Mouse (Mus musculus): ENCODE measurements around the gene Hist1h2bk.
"Not testable (repeated sequence)": the region's sequence is repeated elsewhere in the genome, so short reads cannot be mapped to it uniquely, and the experiment has no call there.

Gene Hist1h2bk

GRCm38 (mm10) chr13:22041142-22041536, 5.5 kb downstream of the Hist1h2bk start, which contains the start of gene Hist1h4i:
Gene Hist1h4i, minus strand, starts transcription at chr13:22041362.
- DNase-seq, result peak; percentile 95

DNA sequence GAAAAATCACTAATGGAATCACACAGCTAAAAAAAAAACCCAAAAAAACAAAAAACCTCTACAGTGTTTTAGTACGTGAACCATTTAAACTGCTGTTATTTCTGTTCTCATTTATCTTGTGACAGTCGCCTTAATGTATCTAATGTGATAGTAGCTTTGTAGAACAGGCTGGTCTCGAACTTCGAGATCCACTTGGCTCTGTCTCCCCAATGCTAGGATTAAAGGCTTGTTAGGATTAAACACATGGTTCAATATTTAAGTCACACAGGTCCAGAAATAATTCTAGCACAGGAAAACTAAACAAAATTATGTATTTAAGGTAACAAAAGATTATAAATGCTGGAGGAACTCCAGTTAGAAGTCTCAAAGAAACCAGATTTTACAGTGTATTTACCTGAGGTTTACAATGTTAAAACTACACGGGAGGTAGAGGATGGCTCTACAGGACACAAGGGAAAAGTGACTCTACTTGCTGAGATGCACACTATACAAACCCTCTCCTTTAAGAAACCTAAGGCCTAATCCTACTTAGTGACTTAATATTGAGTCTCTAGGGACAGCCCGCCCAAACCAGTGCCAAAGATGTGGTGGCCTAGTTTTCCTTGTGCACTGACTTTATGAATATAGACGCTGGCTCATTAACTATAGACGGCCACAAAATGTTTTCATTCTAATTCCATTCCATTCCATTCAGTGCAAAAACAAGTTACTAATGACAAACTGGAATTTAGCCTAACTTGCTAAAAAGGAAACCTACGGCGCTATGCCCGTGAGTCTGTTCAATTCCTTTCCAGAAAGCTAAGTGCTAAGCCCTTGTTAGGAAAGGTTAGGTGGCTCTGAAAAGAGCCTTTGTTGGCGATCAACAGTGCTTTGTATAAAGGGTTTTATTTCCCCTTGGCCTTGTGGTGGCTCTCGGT, 6.2 kb downstream of the Hist1h2bk start:
- no peak for DNase-seq

GRCm38 (mm10) chr13:22042568-22043502, 7.2 kb downstream of the Hist1h2bk start, which contains the start of the genes Hist1h2ag and Hist1h2bj:
Gene Hist1h2ag, minus strand, starts transcription at chr13:22042944.
Gene Hist1h2bj, plus strand, starts transcription at chr13:22043214.
- DNase-seq, result peak; percentile 95

DNA sequence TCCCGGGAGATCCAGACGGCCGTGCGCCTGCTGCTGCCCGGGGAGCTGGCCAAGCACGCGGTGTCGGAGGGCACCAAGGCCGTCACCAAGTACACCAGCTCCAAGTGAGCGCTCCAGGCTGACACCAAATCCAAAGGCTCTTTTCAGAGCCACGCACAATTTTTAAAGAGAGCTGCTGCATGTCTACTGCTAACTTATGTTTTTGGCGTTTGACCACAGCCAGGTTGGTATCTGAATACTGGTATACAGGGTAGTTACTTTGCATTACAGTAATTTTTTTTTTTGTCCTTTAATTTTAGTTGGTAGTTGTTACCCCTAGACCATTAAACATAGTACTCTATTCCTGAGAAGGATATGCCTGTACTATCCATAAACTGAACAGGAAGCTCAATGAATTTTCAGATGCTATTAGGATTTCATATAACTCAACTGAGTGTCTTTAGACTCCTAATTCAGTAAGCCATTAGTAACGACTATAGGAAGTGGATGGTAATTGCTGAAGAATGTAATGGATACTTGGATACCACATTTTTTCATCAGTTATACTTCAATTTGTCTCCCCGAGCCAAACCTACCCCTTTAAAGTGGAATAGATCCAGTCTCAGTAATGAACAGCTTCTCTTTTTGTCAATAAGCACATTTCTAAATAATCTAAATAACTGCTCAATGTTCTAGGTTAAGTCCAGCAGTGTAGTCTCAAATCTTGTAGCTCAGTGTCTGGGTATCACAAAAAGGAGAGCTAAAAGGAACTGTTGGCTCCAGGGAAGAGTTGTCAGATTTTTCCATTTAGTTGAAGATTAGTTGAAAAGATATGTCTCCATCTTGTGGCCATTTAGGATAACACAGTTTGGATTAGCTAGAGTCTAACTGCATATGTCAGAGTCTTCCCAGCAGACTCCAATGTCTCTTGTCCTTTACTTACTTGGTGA, 8.1 kb downstream of the Hist1h2bk start:
- peak; percentile 28 for DNase-seq

DNA sequence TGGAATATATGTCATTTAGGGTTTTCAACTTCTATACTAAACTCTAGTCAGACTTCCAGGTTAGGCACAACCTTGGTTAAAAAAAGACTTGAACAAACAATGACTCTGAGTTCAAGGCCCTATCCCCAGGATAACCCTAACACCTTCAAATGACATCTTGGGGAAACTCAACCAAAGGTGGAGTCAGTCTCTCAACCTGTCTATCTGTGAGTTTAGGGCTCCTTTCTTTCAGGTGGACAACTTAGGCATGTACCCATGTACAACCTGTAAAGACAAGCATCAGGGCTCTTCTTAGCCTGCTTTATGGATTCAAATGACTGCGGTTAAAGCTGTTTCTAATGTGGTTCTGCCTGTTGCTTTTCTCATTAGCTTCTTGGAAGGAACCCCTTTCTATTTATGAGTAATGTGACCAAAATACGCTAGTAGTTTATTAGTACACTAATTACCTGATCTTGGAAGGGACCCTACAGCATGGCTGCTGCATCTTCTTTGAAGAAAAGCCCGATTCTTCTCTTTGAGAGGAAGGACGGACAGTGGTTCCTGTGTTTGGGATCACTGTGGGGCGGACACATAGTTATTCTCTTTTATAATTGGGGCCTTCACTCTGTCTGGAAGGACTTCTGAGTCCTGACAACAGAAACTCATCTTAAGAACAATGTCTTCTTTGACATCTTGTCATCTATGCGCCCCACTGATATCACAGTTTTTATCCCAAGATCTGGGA, 8.9 kb downstream of the Hist1h2bk start:
- no peak for DNase-seq

GRCm38 (mm10) chr13:22045311-22045710, 9.6 kb downstream of the Hist1h2bk start:
- no peak for DNase-seq

DNA sequence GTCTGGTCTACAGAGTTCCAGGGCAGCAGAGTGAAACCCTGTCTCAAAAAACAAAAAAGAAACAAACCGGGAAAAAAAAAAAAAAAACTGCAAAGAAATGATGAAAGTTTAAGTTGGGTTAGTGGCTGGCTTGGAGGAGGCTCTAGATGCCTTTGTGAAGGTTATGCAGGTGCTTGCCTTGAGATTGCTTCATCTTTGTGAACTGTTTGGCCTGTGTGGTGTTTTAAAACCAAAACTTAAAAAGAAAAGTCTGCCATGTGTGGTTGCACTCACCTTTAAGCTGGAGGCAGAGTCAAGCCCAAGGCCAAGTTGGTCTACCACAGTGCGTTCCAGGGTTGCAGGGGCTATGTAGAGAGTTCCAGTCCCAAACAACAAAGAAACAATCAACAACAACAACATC, 13.4 kb downstream of the Hist1h2bk start:
- no peak for DNase-seq

DNA sequence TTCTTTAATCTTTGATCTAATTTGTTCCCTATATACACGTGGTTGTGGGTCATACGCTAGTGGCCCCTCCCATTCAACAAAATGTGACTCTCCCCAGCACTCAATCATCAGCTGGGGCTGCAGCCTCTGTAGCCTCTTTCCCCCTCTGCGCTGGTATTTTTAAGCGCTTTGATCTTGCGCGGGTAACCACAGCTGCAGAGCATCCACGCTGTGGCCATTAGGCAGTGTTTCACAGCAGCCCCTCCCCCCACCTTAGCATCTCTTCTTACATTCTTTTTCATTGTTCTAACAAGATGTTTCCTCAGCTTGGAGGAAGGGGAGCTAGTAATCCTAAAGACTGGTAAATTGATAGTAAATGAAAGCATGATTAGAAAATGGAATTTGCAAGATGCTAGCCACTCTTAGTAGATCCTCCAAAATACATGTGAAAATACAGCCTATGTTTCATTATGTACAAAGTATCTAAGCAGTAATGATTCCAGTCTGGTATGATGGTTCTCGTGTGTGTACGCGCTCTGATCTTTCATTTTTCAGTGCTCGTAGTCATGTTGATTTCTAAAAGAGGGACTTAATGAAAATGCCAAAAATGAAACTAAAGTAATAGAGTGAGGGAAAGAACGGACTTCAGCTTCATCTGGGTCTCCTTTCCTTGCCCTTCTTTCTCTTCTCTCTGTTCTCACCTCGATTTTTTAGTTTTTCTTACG, 14.2 kb downstream of the Hist1h2bk start:
- DNase-seq, result no peak

DNA sequence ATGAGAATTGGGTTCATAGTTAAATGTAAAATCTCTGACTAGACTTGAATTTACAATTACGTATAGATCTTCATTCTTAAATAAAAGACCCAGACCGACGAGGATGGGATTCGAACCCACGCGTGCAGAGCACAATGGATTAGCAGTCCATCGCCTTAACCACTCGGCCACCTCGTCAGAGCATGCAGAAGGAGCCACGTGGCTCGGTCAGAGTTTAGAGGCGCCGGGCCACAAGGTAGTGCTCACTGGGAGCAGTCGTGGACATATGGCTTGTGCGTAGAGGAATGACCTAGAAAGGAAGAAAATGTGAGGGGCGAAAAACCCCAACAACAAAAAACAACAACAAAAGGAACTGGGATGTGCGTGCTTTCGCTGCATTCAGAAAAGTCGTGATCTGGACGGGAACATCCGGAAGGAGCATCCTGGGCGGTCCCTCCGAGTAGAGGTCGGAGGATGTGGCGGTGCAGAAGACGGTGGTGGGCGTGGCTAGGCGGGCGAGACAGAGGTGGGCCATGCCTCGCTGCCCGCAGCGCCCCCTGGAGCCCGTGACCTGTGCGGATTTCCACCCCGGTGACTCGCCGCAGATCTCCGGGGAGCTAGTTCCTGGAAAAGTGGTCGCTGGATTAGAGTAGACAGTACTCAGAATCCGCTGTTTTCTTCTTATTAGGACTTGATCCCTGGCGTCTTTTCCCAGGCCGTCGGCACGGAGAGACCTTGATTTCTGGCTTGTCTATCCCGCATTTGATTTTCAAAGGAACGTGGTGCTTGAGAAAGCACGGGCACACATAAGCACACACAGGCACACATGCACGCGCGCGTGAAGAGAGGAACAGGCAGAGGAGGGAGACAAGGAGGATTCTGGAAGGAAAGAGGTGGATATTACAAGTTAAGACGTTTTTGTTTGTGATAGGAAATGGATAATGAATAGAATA, 15.2 kb downstream of the Hist1h2bk start:
- peak; percentile 91 for DNase-seq

DNA sequence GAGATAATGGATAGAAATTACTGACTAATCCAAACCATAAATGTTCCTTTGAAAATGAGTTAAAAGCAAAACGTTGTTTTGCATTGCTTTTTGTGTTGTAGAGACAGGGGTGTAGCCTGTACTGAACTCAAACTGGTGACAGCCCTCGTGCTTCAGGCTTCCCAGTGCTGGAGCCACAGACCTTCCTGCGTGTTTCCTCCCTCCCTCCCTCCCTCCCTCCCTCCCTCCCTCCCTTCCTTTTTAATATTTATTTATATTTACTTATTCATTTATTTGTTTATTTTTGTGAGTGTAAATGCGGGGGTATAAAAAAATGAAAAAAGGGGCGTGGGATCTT, 15.8 kb downstream of the Hist1h2bk start:
- no peak for DNase-seq

DNA sequence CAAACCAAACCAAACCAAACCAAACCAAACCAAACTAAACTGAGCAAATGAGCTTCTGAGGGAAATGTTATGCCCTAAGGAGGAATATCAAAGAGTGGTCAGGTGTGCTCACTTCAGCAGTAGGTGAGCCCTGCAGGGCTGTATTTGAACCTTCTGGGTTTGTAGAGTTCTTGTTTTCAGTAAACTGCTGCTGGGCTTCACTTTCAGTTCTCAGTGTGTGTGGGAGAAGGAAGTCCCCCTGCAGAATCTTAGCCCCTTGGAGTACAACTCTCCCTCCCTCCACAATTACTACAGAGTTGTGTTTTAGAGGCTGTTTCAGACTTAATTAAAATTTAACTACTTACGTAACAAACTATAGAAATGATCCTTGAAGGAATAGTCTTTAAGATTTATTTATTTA, 18.1 kb downstream of the Hist1h2bk start:
- DNase-seq, result no peak

- no peak for DNase-seq
Measured at GRCm38 (mm10) chr13:22061422-22061821, 25.8 kb downstream of the Hist1h2bk start.

DNA sequence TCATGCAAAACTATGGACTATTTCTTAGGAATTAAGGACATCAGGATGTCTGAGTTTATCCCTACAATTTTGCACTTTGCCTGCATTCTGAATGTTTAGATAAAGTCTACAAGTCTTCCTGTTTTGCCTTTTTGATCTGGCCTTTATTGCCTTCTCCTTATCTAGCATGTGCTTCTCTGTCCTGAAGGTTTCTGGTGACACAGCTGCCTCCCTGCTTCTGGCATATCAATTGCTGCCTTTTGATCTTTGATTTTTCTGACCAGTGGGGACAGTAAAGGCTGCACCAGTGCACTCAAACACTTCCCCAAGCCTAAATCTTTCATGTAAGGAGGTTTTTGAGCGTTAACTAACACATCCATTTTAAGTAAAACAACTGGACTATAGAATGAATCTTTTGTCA, 27.8 kb downstream of the Hist1h2bk start:
- DNase-seq, result no peak

- not testable (repeated sequence) for DNase-seq
Measured at GRCm38 (mm10) chr13:22084140-22084539, 48.5 kb downstream of the Hist1h2bk start, which contains the start of gene Vmn1r188. Gene Vmn1r188, plus strand, starts transcription at chr13:22084440.

Data from kidney, postnatal 14 days (tissue).